Mouse (Mus musculus) liver, adult 2 months (tissue): ENCODE data around the gene Arl1.

Source experiments
- CTCF ChIP-seq: fragments of 200-500 bp; IDR thresholded peaks from 2 replicates; pipeline ENCODE4 v1.5.1; 2011; ENCODE audit warnings: low read depth, low read length, control low read depth
- POLR2A ChIP-seq: fragments of 200-500 bp; IDR thresholded peaks from 2 replicates; pipeline ENCODE4 v1.6.1; 2011; ENCODE audit warnings: low read length, control low read depth; ENCODE audit not compliant: insufficient read depth; ENCODE audit errors: extremely low read depth

GRCm38 (mm10) chr10:88712359-88712758 is 18.3 kb upstream of the Arl1 start:
- no peak for TF ChIP-seq CTCF
- no peak for TF ChIP-seq POLR2A
